ENCODE assay signal across 20 mouse cellular contexts in the genomic region with DNA sequence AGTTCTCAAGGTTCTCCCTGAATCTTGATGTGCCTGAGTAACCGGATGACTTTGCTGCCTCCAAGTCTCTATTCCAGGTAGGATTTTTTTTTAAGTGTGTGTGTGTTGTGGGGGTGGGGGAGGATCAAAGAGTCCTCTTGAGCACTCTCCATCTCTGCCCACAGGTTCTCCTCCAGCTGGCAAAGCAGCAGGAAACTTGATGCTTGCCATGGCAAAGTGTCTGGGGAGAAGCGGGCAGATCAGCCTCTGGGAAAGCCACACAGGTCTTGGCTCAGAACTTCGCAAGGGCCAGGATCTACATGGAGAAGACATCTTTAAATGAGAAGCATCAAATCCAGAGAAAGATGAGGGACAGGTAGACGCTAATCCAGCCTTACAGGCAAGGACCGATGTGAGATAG.
"Had no signal": no experiment of that assay in that cellular context is flagged by ENCODE, and none has a peak within 500 bp of the region (broad histone marks: within the 10 kb centered on the region; RNA-seq: fewer than 3 reads in every experiment).

No protein-coding gene starts in this region.

- H3K4me3 ChIP-seq: heart, adult 2 months; heart, embryonic 13.5 days; heart, embryonic 15.5 days; hindbrain, embryonic 13.5 days; hindbrain, embryonic 15.5 days; layer of hippocampus, adult 2 months; left cerebral cortex, adult 2 months; limb, embryonic 10.5 days; limb, embryonic 12.5 days; liver, embryonic 13.5 days; liver, embryonic 15.5 days had no signal

- DNase-seq: heart, adult 2 months; heart, postnatal 14 days; heart, postnatal 36 days; kidney, adult 11 months; kidney, adult 2 months; kidney, postnatal 10 days; kidney, postnatal 25 days; kidney, postnatal 4 days; liver; liver, embryonic 13.5 days had no signal

- H3K27ac ChIP-seq: heart, adult 2 months; heart, embryonic 13.5 days; heart, embryonic 15.5 days; hindbrain, embryonic 13.5 days; hindbrain, embryonic 15.5 days; hindbrain, postnatal 0 days; layer of hippocampus, adult 2 months; left cerebral cortex, adult 2 months; limb, embryonic 10.5 days; limb, embryonic 12.5 days; liver, embryonic 13.5 days; liver, embryonic 15.5 days had no signal
